Mouse (Mus musculus): Measurements from ENCODE around the gene Mob3c.

Mob3c gene

GRCm38 (mm10) chr4:115827888-115828571 is at the start of gene Mob3c:
Gene Mob3c (plus strand): TSS chr4:115828092.
- DNase-seq (ENCODE audit: low spot score): peak; percentile 86

GRCm38 (mm10) chr4:115780269-115780668 is 47.6 kb upstream of the Mob3c start:
- no peak for DNase-seq (ENCODE audit: low spot score)

- DNase-seq (ENCODE audit: low spot score): no peak
Observed at GRCm38 (mm10) chr4:115780918-115781317, 47.0 kb upstream of the Mob3c start, which contains the start of gene Tex38. Gene Tex38 (minus strand): TSS chr4:115781018.

GRCm38 (mm10) chr4:115782026-115782805 is 45.7 kb upstream of the Mob3c start:
- no peak for DNase-seq (ENCODE audit: low spot score)

GRCm38 (mm10) chr4:115784769-115785510 is 43.0 kb upstream of the Mob3c start, which contains the start of gene Atpaf1:
Gene Atpaf1 (plus strand): TSS chr4:115784812.
- peak; percentile 65 for DNase-seq (ENCODE audit: low spot score)

GRCm38 (mm10) chr4:115785511-115786034 is 42.3 kb upstream of the Mob3c start:
- no peak for DNase-seq (ENCODE audit: low spot score)

- no peak for DNase-seq (ENCODE audit: low spot score)
Observed at GRCm38 (mm10) chr4:115790864-115791263, 37.0 kb upstream of the Mob3c start.

GRCm38 (mm10) chr4:115795360-115795759 is 32.5 kb upstream of the Mob3c start:
- no peak for DNase-seq (ENCODE audit: low spot score)

GRCm38 (mm10) chr4:115799981-115800380 is 27.9 kb upstream of the Mob3c start:
- DNase-seq (ENCODE audit: low spot score): no peak

GRCm38 (mm10) chr4:115812326-115812725 is 15.6 kb upstream of the Mob3c start:
- DNase-seq (ENCODE audit: low spot score): no peak

GRCm38 (mm10) chr4:115815606-115816005 is 12.3 kb upstream of the Mob3c start:
- DNase-seq (ENCODE audit: low spot score): no peak

GRCm38 (mm10) chr4:115820199-115820598 is 7.7 kb upstream of the Mob3c start:
- no peak for DNase-seq (ENCODE audit: low spot score)

- DNase-seq (ENCODE audit: low spot score): no peak
Observed at GRCm38 (mm10) chr4:115820944-115821343, 6.9 kb upstream of the Mob3c start.

- DNase-seq (ENCODE audit: low spot score): no peak
Observed at GRCm38 (mm10) chr4:115821431-115821830, 6.5 kb upstream of the Mob3c start.

- DNase-seq (ENCODE audit: low spot score): peak; percentile 56
Observed at GRCm38 (mm10) chr4:115821928-115822327, 6.0 kb upstream of the Mob3c start.

GRCm38 (mm10) chr4:115824178-115824577 is 3.7 kb upstream of the Mob3c start:
- peak; percentile 28 for DNase-seq (ENCODE audit: low spot score)

GRCm38 (mm10) chr4:115825271-115825670 is 2.6 kb upstream of the Mob3c start:
- no peak for DNase-seq (ENCODE audit: low spot score)

GRCm38 (mm10) chr4:115827066-115827465 is 826 bp upstream of the Mob3c start:
- no peak for DNase-seq (ENCODE audit: low spot score)

GRCm38 (mm10) chr4:115827535-115827887 is 381 bp upstream of the Mob3c start:
- DNase-seq (ENCODE audit: low spot score): no peak

- DNase-seq (ENCODE audit: low spot score): no peak
Observed at GRCm38 (mm10) chr4:115828572-115828902, 645 bp downstream of the Mob3c start.

GRCm38 (mm10) chr4:115830491-115830890 is 2.6 kb downstream of the Mob3c start:
- DNase-seq (ENCODE audit: low spot score): peak; percentile 15

GRCm38 (mm10) chr4:115831221-115831620 is 3.3 kb downstream of the Mob3c start:
- DNase-seq (ENCODE audit: low spot score): no peak

GRCm38 (mm10) chr4:115832040-115832439 is 4.1 kb downstream of the Mob3c start:
- DNase-seq (ENCODE audit: low spot score): no peak
